10 mouse cellular contexts compared by ENCODE assay signal in genomic region chr9:35316771-35317211, GRCm38 (mm10). TPM values are rescaled to one million over a fixed set of nuclear protein-coding genes. Genes with fewer than 3 reads are reported as not detected.
A peak's percentile ranks its signal among the peaks of the same experiment; 100 is the strongest.
DNase-seq lines count a peak whose midpoint lies in the region; ATAC-seq lines count a peak whose summit lies in the region.
"Had no signal": no experiment of that assay in that cellular context is flagged by ENCODE, and none has a peak within 500 bp of the region (broad histone marks: within the 10 kb centered on the region; RNA-seq: fewer than 3 reads in every experiment).

No protein-coding gene starts in this region.

- peaks cover 11% of the 10 kb centered on the region for H3K4me1 ChIP-seq in hindbrain, embryonic 11.5 days (replicated peaks; ENCODE audit: control insufficient read depth, insufficient read depth, low read length)
- H3K4me1 ChIP-seq in hindbrain, embryonic 16.5 days (ENCODE audit: control insufficient read depth, insufficient read depth, low read depth, low read length), result no peaks in the 10 kb centered on the region
- peaks cover 74% of the 10 kb centered on the region for H3K4me1 ChIP-seq in embryonic facial prominence, embryonic 10.5 days
- H3K4me1 ChIP-seq in kidney, embryonic 16.5 days (ENCODE audit: insufficient read depth, low read length), result peaks cover 26% of the 10 kb centered on the region

- H3K27ac ChIP-seq in hindbrain, embryonic 11.5 days (ENCODE audit: low read depth, low read length), result peak overlapping the region; percentile 40
- H3K27ac ChIP-seq in hindbrain, embryonic 16.5 days (ENCODE audit: low read depth, low read length), result no peak overlapping the region
- peak overlapping the region; percentile 82 for H3K27ac ChIP-seq in embryonic facial prominence, embryonic 10.5 days (replicated peaks)
- H3K27ac ChIP-seq in kidney, embryonic 16.5 days (ENCODE audit: low read length), result peak overlapping the region; percentile 25; the same call in 1 of the 2 replicates

- ATAC-seq in hindbrain, embryonic 11.5 days (ENCODE audit: low FRiP score), result peak; percentile 15
- ATAC-seq in hindbrain, embryonic 16.5 days, result no peak
- 0 out of 2 replicates have a peak, but pooled peaks have one; percentile 24 for ATAC-seq in kidney, embryonic 16.5 days (ENCODE audit: low FRiP score, low TSS enrichment)
- no peak for ATAC-seq in cerebellum, adult (ENCODE audit: insufficient number of reproducible peaks, low FRiP score, low TSS enrichment)

- peaks cover 3% of the 10 kb centered on the region; the same call in 1 of the 2 replicates for H3K27me3 ChIP-seq in hindbrain, embryonic 11.5 days (ENCODE audit: control insufficient read depth, insufficient read depth, low read length)
- peaks cover 14% of the 10 kb centered on the region for H3K27me3 ChIP-seq in hindbrain, embryonic 16.5 days (replicated peaks; ENCODE audit: control insufficient read depth, insufficient read depth, low read length)
- peaks cover 44% of the 10 kb centered on the region for H3K27me3 ChIP-seq in embryonic facial prominence, embryonic 10.5 days (replicated peaks; ENCODE audit: low read depth, poor library complexity, severe bottlenecking)
- H3K27me3 ChIP-seq in kidney, embryonic 16.5 days (ENCODE audit: insufficient read depth, low read length), result peaks cover 2% of the 10 kb centered on the region; the same call in 1 of the 2 replicates

- DNase-seq in hindbrain, embryonic 11.5 days (ENCODE audit: low spot score), result no peak
- DNase-seq in embryonic facial prominence, embryonic 10.5 days (ENCODE audit: low spot score), result peak; percentile 63
- DNase-seq in retina, embryonic 14.5 days (ENCODE audit: low spot score), result peak; percentile 68
- DNase-seq in B cell, adult 2 months, result no peak
- DNase-seq in layer of hippocampus, postnatal 10 days (ENCODE audit: low spot score in 2 of 2), result no peak
- DNase-seq: thymus, adult 2 months had no signal

- H3K9me3 ChIP-seq in hindbrain, embryonic 11.5 days (ENCODE audit: control insufficient read depth, low read length), result no peaks in the 10 kb centered on the region
- H3K9me3 ChIP-seq in hindbrain, embryonic 16.5 days (ENCODE audit: control insufficient read depth, low read length), result no peaks in the 10 kb centered on the region
- no peaks in the 10 kb centered on the region for H3K9me3 ChIP-seq in embryonic facial prominence, embryonic 10.5 days
- no peaks in the 10 kb centered on the region for H3K9me3 ChIP-seq in kidney, embryonic 16.5 days (ENCODE audit: low read length)

- 35% methylated on average over 3 of the region's 3 CpGs for WGBS in hindbrain, embryonic 11.5 days
- WGBS in hindbrain, embryonic 16.5 days, result 51% methylated on average over 3 of the region's 3 CpGs
- 29% methylated on average over 3 of the region's 3 CpGs for WGBS in embryonic facial prominence, embryonic 10.5 days
- 45% methylated on average over 3 of the region's 3 CpGs for WGBS in kidney, embryonic 16.5 days

- no peak overlapping the region for H3K4me2 ChIP-seq in hindbrain, embryonic 11.5 days (replicated peaks; ENCODE audit: low read depth, low read length)
- H3K4me2 ChIP-seq in hindbrain, embryonic 16.5 days (ENCODE audit: low read length), result no peak overlapping the region
- H3K4me2 ChIP-seq in kidney, embryonic 16.5 days (replicated peaks; ENCODE audit: low read depth, low read length), result no peak overlapping the region

- no peak overlapping the region for H3K9ac ChIP-seq in hindbrain, embryonic 11.5 days (ENCODE audit: low read depth, low read length)
- no peak overlapping the region; the same call in 1 of the 2 replicates for H3K9ac ChIP-seq in hindbrain, embryonic 16.5 days (ENCODE audit: low read depth, low read length)
- no peak overlapping the region for H3K9ac ChIP-seq in kidney, embryonic 16.5 days (replicated peaks; ENCODE audit: low read length)

- no peak overlapping the region for H3K4me3 ChIP-seq in hindbrain, embryonic 11.5 days (ENCODE audit: low read depth, low read length)
- no peak overlapping the region for H3K4me3 ChIP-seq in hindbrain, embryonic 16.5 days (ENCODE audit: low read length)
- no peak overlapping the region for H3K4me3 ChIP-seq in embryonic facial prominence, embryonic 10.5 days
- no peak overlapping the region for H3K4me3 ChIP-seq in kidney, embryonic 16.5 days (ENCODE audit: low read length)
- H3K4me3 ChIP-seq: myocyte had no signal

- H3K36me3 ChIP-seq in hindbrain, embryonic 11.5 days (ENCODE audit: control insufficient read depth, insufficient read depth, low read length), result no peaks in the 10 kb centered on the region
- no peaks in the 10 kb centered on the region for H3K36me3 ChIP-seq in hindbrain, embryonic 16.5 days (ENCODE audit: control insufficient read depth, insufficient read depth, low read length)
- no peaks in the 10 kb centered on the region for H3K36me3 ChIP-seq in embryonic facial prominence, embryonic 10.5 days (replicated peaks)
- no peaks in the 10 kb centered on the region for H3K36me3 ChIP-seq in kidney, embryonic 16.5 days (ENCODE audit: insufficient read depth, low read length)

RNA-seq across cellular contexts. Expression of gene Rpusd4, which starts 49.1 kb away (rescaled TPM):
- 27.1 and 29.6 TPM in 2 replicates for polyA plus RNA-seq in hindbrain, embryonic 11.5 days (2014; fragmentation: Nextera tagmentation; extraction: Ambion mirVana)
- 17.6 and 20.0 TPM in 2 replicates for polyA plus RNA-seq in hindbrain, embryonic 16.5 days (2015; fragmentation: Nextera tagmentation; extraction: Ambion mirVana)
- 35.4 and 35.9 TPM in 2 replicates for polyA plus RNA-seq in embryonic facial prominence, embryonic 10.5 days (2016; fragmentation: Nextera tagmentation; extraction: Ambion mirVana)
- 33.5 and 33.7 TPM in 2 replicates for polyA plus RNA-seq in kidney, embryonic 16.5 days (2015; fragmentation: Nextera tagmentation; extraction: Ambion mirVana)
- 10 to 100 TPM; 10.6 to 10.7 TPM for total RNA-seq in layer of hippocampus, postnatal 10 days (2021)

RNA-seq across cellular contexts. Expression of gene Fam118b, which starts 49.2 kb away (rescaled TPM):
- 71.4 and 84.8 TPM in 2 replicates for polyA plus RNA-seq in hindbrain, embryonic 11.5 days (2014; fragmentation: Nextera tagmentation; extraction: Ambion mirVana)
- polyA plus RNA-seq in hindbrain, embryonic 16.5 days (2015; fragmentation: Nextera tagmentation; extraction: Ambion mirVana), result 46.6 and 48.5 TPM in 2 replicates
- 63.4 and 66.4 TPM in 2 replicates for polyA plus RNA-seq in embryonic facial prominence, embryonic 10.5 days (2016; fragmentation: Nextera tagmentation; extraction: Ambion mirVana)
- 36.3 and 39.8 TPM in 2 replicates for polyA plus RNA-seq in kidney, embryonic 16.5 days (2015; fragmentation: Nextera tagmentation; extraction: Ambion mirVana)
- total RNA-seq in layer of hippocampus, postnatal 10 days (2021), result 10 to 100 TPM; 25.7 to 26.7 TPM

Comparison
In these comparisons a context has a peak if more than half of its experiments do, and no peak if none do; other contexts are left out.
1. ATAC-seq: peak in hindbrain, embryonic 11.5 days (single experiment) and kidney, embryonic 16.5 days (single experiment); none in hindbrain, embryonic 16.5 days (single experiment) and cerebellum, adult (single experiment).
2. DNase-seq: peak in embryonic facial prominence, embryonic 10.5 days (single experiment) and retina, embryonic 14.5 days (single experiment); none in hindbrain, embryonic 11.5 days (single experiment), B cell, adult 2 months (0 of 2) and layer of hippocampus, postnatal 10 days (0 of 2).